Mouse (Mus musculus): ENCODE results near the gene Pdcl. TPM values are rescaled to one million over a fixed set of nuclear protein-coding genes. Genes with fewer than 3 reads are reported as not detected.

Gene Pdcl
- polyA plus RNA-seq, 1 experiment, result 17.7 TPM

DNA sequence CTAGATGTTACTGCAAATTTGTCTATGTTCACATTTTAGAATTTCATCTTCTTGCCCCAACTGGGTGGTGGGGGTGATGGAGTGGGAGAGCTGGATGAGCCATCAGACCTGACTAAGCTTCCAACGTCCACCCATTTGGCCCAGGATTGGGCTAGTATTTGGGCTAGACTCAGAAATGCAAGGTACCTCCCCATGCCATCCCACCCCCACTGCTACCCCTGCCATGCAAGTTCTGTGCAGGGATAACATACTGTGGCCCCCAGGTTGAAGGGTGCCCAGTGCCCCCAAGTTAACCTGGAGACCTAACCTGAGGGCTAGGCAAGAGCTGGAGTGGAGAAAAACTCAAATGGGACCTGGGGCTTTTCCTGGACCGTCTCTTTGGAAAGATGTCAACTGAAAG, 776 bp upstream of the Pdcl start:
- Histone ChIP-seq H3K27me3 (ENCODE audit: control insufficient read depth, insufficient read depth, low read length) (no peaks in the 10 kb centered on the region), H3K4me1 (replicated peaks; ENCODE audit: control insufficient read depth, insufficient read depth, low read length) (peaks cover 3% of the 10 kb centered on the region; the same call in 1 of the 2 replicates), H3K27ac (ENCODE audit: control insufficient read depth, insufficient read depth, low read length) (no peak overlapping the region), H3K36me3 (ENCODE audit: control insufficient read depth, insufficient read depth, low read length) (peaks cover 15% of the 10 kb centered on the region), H3K4me3 (ENCODE audit: control insufficient read depth, insufficient read depth, low read length) (no peak overlapping the region)
- DNase-seq, result peak; percentile 7
- WGBS, result 93% methylated on average over 2 of the region's 2 CpGs
- TF ChIP-seq POLR2A (IDR thresholded peaks at IDR 0.05; ENCODE audit: control insufficient read depth, extremely low read depth, insufficient read depth, low read length, poor library complexity), result no peak
- no peak for TF ChIP-seq CTCF (IDR thresholded peaks at IDR 0.05; ENCODE audit: borderline replicate concordance, control insufficient read depth, extremely low read depth, insufficient read depth, low read length, poor library complexity)

- 98% methylated on average over 5 of the region's 5 CpGs for WGBS
- no peak for DNase-seq
- Histone ChIP-seq H3K4me3 (ENCODE audit: control insufficient read depth, insufficient read depth, low read length) (no peak overlapping the region), H3K27ac (ENCODE audit: control insufficient read depth, insufficient read depth, low read length) (no peak overlapping the region), H3K27me3 (ENCODE audit: control insufficient read depth, insufficient read depth, low read length) (no peaks in the 10 kb centered on the region), H3K36me3 (ENCODE audit: control insufficient read depth, insufficient read depth, low read length) (peaks cover 55% of the 10 kb centered on the region), H3K4me1 (replicated peaks; ENCODE audit: control insufficient read depth, insufficient read depth, low read length) (peaks cover 3% of the 10 kb centered on the region; the same call in 1 of the 2 replicates)
- TF ChIP-seq CTCF (IDR thresholded peaks at IDR 0.05; ENCODE audit: borderline replicate concordance, control insufficient read depth, extremely low read depth, insufficient read depth, low read length, poor library complexity) (no peak), POLR2A (IDR thresholded peaks at IDR 0.05; ENCODE audit: control insufficient read depth, extremely low read depth, insufficient read depth, low read length, poor library complexity) (no peak)
Observed at GRCm38 (mm10) chr2:37355571-37355970, 3.6 kb downstream of the Pdcl start.

GRCm38 (mm10) chr2:37351671-37352070, 7.5 kb downstream of the Pdcl start:
- no peak overlapping the region for H3K4me3 ChIP-seq (ENCODE audit: control insufficient read depth, insufficient read depth, low read length)
- H3K27me3 ChIP-seq (ENCODE audit: control insufficient read depth, insufficient read depth, low read length), result no peaks in the 10 kb centered on the region
- H3K27ac ChIP-seq (ENCODE audit: control insufficient read depth, insufficient read depth, low read length), result no peak overlapping the region
- no peak for TF ChIP-seq CTCF (IDR thresholded peaks at IDR 0.05; ENCODE audit: borderline replicate concordance, control insufficient read depth, extremely low read depth, insufficient read depth, low read length, poor library complexity)
- no peak for TF ChIP-seq POLR2A (IDR thresholded peaks at IDR 0.05; ENCODE audit: control insufficient read depth, extremely low read depth, insufficient read depth, low read length, poor library complexity)
- DNase-seq, result no peak
- 84% methylated on average over 7 of the region's 7 CpGs for WGBS
- peaks cover 64% of the 10 kb centered on the region for H3K36me3 ChIP-seq (ENCODE audit: control insufficient read depth, insufficient read depth, low read length)
- H3K4me1 ChIP-seq (replicated peaks; ENCODE audit: control insufficient read depth, insufficient read depth, low read length), result no peaks in the 10 kb centered on the region

- no peaks in the 10 kb centered on the region for H3K27me3 ChIP-seq (ENCODE audit: control insufficient read depth, insufficient read depth, low read length)
- TF ChIP-seq POLR2A (IDR thresholded peaks at IDR 0.05; ENCODE audit: control insufficient read depth, extremely low read depth, insufficient read depth, low read length, poor library complexity) (no peak), CTCF (IDR thresholded peaks at IDR 0.05; ENCODE audit: borderline replicate concordance, control insufficient read depth, extremely low read depth, insufficient read depth, low read length, poor library complexity) (no peak)
- DNase-seq, result peak; percentile 25
- H3K4me3 ChIP-seq (ENCODE audit: control insufficient read depth, insufficient read depth, low read length), result no peak overlapping the region
- no peaks in the 10 kb centered on the region for H3K4me1 ChIP-seq (replicated peaks; ENCODE audit: control insufficient read depth, insufficient read depth, low read length)
- H3K36me3 ChIP-seq (ENCODE audit: control insufficient read depth, insufficient read depth, low read length), result no peaks in the 10 kb centered on the region
- H3K27ac ChIP-seq (ENCODE audit: control insufficient read depth, insufficient read depth, low read length), result no peak overlapping the region
- 61% methylated on average over 10 of the region's 10 CpGs for WGBS
Observed at GRCm38 (mm10) chr2:37338497-37339187, 20.5 kb downstream of the Pdcl start.

GRCm38 (mm10) chr2:37333321-37333720, 25.8 kb downstream of the Pdcl start:
- TF ChIP-seq CTCF (IDR thresholded peaks at IDR 0.05; ENCODE audit: borderline replicate concordance, control insufficient read depth, extremely low read depth, insufficient read depth, low read length, poor library complexity), result no peak

DNA sequence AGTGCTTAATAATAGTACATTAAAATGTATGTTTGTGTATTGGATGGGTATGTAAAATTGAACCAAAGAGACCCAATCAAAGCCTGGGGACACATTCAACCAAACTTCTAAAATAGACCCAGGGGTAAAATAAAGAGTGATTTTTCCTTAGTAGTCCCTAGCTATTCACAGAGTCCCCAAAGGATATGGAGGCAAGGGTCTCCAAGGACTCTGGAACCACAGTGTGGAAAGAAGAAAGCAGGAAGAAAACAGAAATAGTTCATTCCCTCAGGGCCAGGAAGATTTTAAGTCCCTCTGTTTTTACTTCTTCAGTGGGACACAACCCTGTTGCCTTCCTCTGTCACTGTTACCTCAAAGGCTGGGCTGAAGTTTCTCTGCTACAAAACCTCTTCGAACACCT, 32.9 kb downstream of the Pdcl start, which contains the start of gene Olfr368:
Gene Olfr368, plus strand, starts transcription at position 301 of the 400 bp plus-strand sequence.
- WGBS, result 91% methylated on average over 1 of the region's 1 CpGs
- TF ChIP-seq POLR2A (IDR thresholded peaks at IDR 0.05; ENCODE audit: control insufficient read depth, extremely low read depth, insufficient read depth, low read length, poor library complexity) (no peak), CTCF (IDR thresholded peaks at IDR 0.05; ENCODE audit: borderline replicate concordance, control insufficient read depth, extremely low read depth, insufficient read depth, low read length, poor library complexity) (no peak)
- no peak for DNase-seq
- Histone ChIP-seq H3K4me1 (replicated peaks; ENCODE audit: control insufficient read depth, insufficient read depth, low read length) (no peaks in the 10 kb centered on the region), H3K27ac (ENCODE audit: control insufficient read depth, insufficient read depth, low read length) (no peak within 1 kb of the TSS), H3K4me3 (ENCODE audit: control insufficient read depth, insufficient read depth, low read length) (no peak within 1 kb of the TSS), H3K36me3 (ENCODE audit: control insufficient read depth, insufficient read depth, low read length) (no peaks in the 10 kb centered on the region), H3K27me3 (ENCODE audit: control insufficient read depth, insufficient read depth, low read length) (no peaks in the 10 kb centered on the region)

More at GRCm38 (mm10) chr2:37333321-37333720, 25.8 kb downstream of the Pdcl start:
- no peaks in the 10 kb centered on the region for H3K4me1 ChIP-seq (replicated peaks; ENCODE audit: control insufficient read depth, insufficient read depth, low read length)
- no peaks in the 10 kb centered on the region for H3K27me3 ChIP-seq (ENCODE audit: control insufficient read depth, insufficient read depth, low read length)
- no peak overlapping the region for H3K27ac ChIP-seq (ENCODE audit: control insufficient read depth, insufficient read depth, low read length)
- WGBS, result 83% methylated on average over 2 of the region's 2 CpGs
- H3K36me3 ChIP-seq (ENCODE audit: control insufficient read depth, insufficient read depth, low read length), result no peaks in the 10 kb centered on the region
- H3K4me3 ChIP-seq (ENCODE audit: control insufficient read depth, insufficient read depth, low read length), result no peak overlapping the region
- DNase-seq, result no peak

Other genes starting within 250 kb of the Pdcl start
- not detected in 2 replicates for gene Olfr362, start 241.4 kb downstream of the Pdcl start, polyA plus RNA-seq (2012; rRNA removed)
- not detected in 2 replicates for gene Olfr364-ps1, start 220.0 kb downstream of the Pdcl start, polyA plus RNA-seq (2012; rRNA removed)
- not detected in 2 replicates for gene Olfr365, start 171.1 kb downstream of the Pdcl start, polyA plus RNA-seq (2012; rRNA removed)
- not detected in 2 replicates for gene Olfr366, start 147.8 kb downstream of the Pdcl start, polyA plus RNA-seq (2012; rRNA removed)
- gene Olfr368, start 32.8 kb downstream of the Pdcl start, polyA plus RNA-seq (2012; rRNA removed), result 0.18 TPM in 1 of 2 replicates, not detected in the other
- gene Rc3h2, start 63.6 kb upstream of the Pdcl start, polyA plus RNA-seq (2012; rRNA removed), result 13.8 and 14.8 TPM in 2 replicates
- 4.6 and 5.0 TPM in 2 replicates for gene Zbtb26, start 83.8 kb upstream of the Pdcl start, polyA plus RNA-seq (2012; rRNA removed)
- 3.3 and 3.6 TPM in 2 replicates for gene Zbtb6, start 83.8 kb upstream of the Pdcl start, polyA plus RNA-seq (2012; rRNA removed)
- 10.6 and 11.3 TPM in 2 replicates for gene Rabgap1, start 83.9 kb upstream of the Pdcl start, polyA plus RNA-seq (2012; rRNA removed)
- gene Gpr21, start 157.0 kb upstream of the Pdcl start, polyA plus RNA-seq (2012; rRNA removed), result 0.31 and 0.47 TPM in 2 replicates

Measured in thymus, adult 2 months (tissue).